Mouse (Mus musculus): ENCODE measurements around the gene Etfbkmt. TPM values are rescaled to one million over a fixed set of nuclear protein-coding genes. Genes with fewer than 3 reads are reported as not detected.
A peak's percentile ranks its signal among the peaks of the same experiment; 100 is the strongest.
"Not testable (repeated sequence)": the region's sequence is repeated elsewhere in the genome, so short reads cannot be mapped to it uniquely, and the experiment has no call there.

The Etfbkmt gene
- polyA plus RNA-seq, 1 experiment from 2014 or later = 20.5 TPM

GRCm38 (mm10) chr6:149188041-149188924 lies 48.6 kb downstream of the Etfbkmt start, which contains the start of gene Amn1:
Gene Amn1 (minus strand): TSS chr6:149188712.
- peak; percentile 100 for ATAC-seq (ENCODE audit: low FRiP score, low TSS enrichment)
- H3K9ac ChIP-seq (ENCODE audit: low read depth, low read length) = peak within 1 kb of the TSS; percentile 78
- H3K4me2 ChIP-seq (replicated peaks; ENCODE audit: low read depth, low read length) = peak within 1 kb of the TSS; percentile 71
- WGBS = under 1% methylated on average over 34 of the region's 34 CpGs
- H3K36me3 ChIP-seq (ENCODE audit: control insufficient read depth, insufficient read depth, low read length) = peaks cover 4% of the 10 kb centered on the region; the same call in 1 of the 2 replicates
- H3K4me3 ChIP-seq (ENCODE audit: low read length) = peak within 1 kb of the TSS; percentile 86
- no peaks in the 10 kb centered on the region for H3K27me3 ChIP-seq (ENCODE audit: control insufficient read depth, insufficient read depth, low read length)
- peaks cover 8% of the 10 kb centered on the region for H3K4me1 ChIP-seq (ENCODE audit: control insufficient read depth, insufficient read depth, low read length)
- H3K9me3 ChIP-seq (ENCODE audit: control insufficient read depth, low read length) = no peaks in the 10 kb centered on the region
- peak within 1 kb of the TSS; percentile 93 for H3K27ac ChIP-seq (ENCODE audit: low read depth, low read length)

- Histone ChIP-seq H3K4me2 (replicated peaks; ENCODE audit: low read depth, low read length) (peak overlapping the region; percentile 46), H3K27ac (ENCODE audit: low read depth, low read length) (peak overlapping the region; percentile 43; the same call in 1 of the 2 replicates), H3K27me3 (ENCODE audit: control insufficient read depth, insufficient read depth, low read length) (no peaks in the 10 kb centered on the region), H3K4me1 (ENCODE audit: control insufficient read depth, insufficient read depth, low read length) (peaks cover 8% of the 10 kb centered on the region), H3K36me3 (ENCODE audit: control insufficient read depth, insufficient read depth, low read length) (peaks cover under 1% of the 10 kb centered on the region; the same call in 1 of the 2 replicates), H3K4me3 (ENCODE audit: low read length) (peak overlapping the region; percentile 86), H3K9ac (ENCODE audit: low read depth, low read length) (peak overlapping the region; percentile 42; the same call in 1 of the 2 replicates), H3K9me3 (ENCODE audit: control insufficient read depth, low read length) (no peaks in the 10 kb centered on the region)
- WGBS = 34% methylated on average over 8 of the region's 8 CpGs
- ATAC-seq (ENCODE audit: low FRiP score, low TSS enrichment) = peak; percentile 77
Observed at GRCm38 (mm10) chr6:149188925-149189257, 49.2 kb downstream of the Etfbkmt start.

GRCm38 (mm10) chr6:149189340-149189922 lies 49.8 kb downstream of the Etfbkmt start:
- Histone ChIP-seq H3K4me1 (ENCODE audit: control insufficient read depth, insufficient read depth, low read length) (peaks cover 8% of the 10 kb centered on the region), H3K4me2 (replicated peaks; ENCODE audit: low read depth, low read length) (no peak overlapping the region), H3K4me3 (ENCODE audit: low read length) (no peak overlapping the region), H3K9ac (ENCODE audit: low read depth, low read length) (0 out of 2 replicates have a peak overlapping the region, but pooled peaks have one; percentile 42), H3K9me3 (ENCODE audit: control insufficient read depth, low read length) (no peaks in the 10 kb centered on the region), H3K36me3 (ENCODE audit: control insufficient read depth, insufficient read depth, low read length) (no peaks in the 10 kb centered on the region; the same call in 1 of the 2 replicates), H3K27ac (ENCODE audit: low read depth, low read length) (no peak overlapping the region), H3K27me3 (ENCODE audit: control insufficient read depth, insufficient read depth, low read length) (no peaks in the 10 kb centered on the region)
- WGBS = 94% methylated on average over 16 of the region's 16 CpGs
- no peak for ATAC-seq (ENCODE audit: low FRiP score, low TSS enrichment)

GRCm38 (mm10) chr6:149191951-149192350 lies 52.3 kb downstream of the Etfbkmt start:
- not testable (repeated sequence) for H3K9me3 ChIP-seq (ENCODE audit: control insufficient read depth, low read length); H3K27me3 ChIP-seq (ENCODE audit: control insufficient read depth, insufficient read depth, low read length); H3K36me3 ChIP-seq (ENCODE audit: control insufficient read depth, insufficient read depth, low read length); ATAC-seq (ENCODE audit: low FRiP score, low TSS enrichment); H3K9ac ChIP-seq (ENCODE audit: low read depth, low read length); H3K4me1 ChIP-seq (ENCODE audit: control insufficient read depth, insufficient read depth, low read length); H3K4me2 ChIP-seq (replicated peaks; ENCODE audit: low read depth, low read length); H3K27ac ChIP-seq (ENCODE audit: low read depth, low read length); H3K4me3 ChIP-seq (ENCODE audit: low read length)
- WGBS = 86% methylated on average over 5 of the region's 5 CpGs

GRCm38 (mm10) chr6:149193276-149193905 lies 53.7 kb downstream of the Etfbkmt start:
- H3K9ac ChIP-seq (ENCODE audit: low read depth, low read length) = no peak overlapping the region
- no peaks in the 10 kb centered on the region for H3K9me3 ChIP-seq (ENCODE audit: control insufficient read depth, low read length)
- no peak for ATAC-seq (ENCODE audit: low FRiP score, low TSS enrichment)
- no peak overlapping the region for H3K4me2 ChIP-seq (replicated peaks; ENCODE audit: low read depth, low read length)
- no peaks in the 10 kb centered on the region; the same call in 1 of the 2 replicates for H3K4me1 ChIP-seq (ENCODE audit: control insufficient read depth, insufficient read depth, low read length)
- 76% methylated on average over 5 of the region's 5 CpGs for WGBS
- no peak overlapping the region for H3K27ac ChIP-seq (ENCODE audit: low read depth, low read length)
- H3K36me3 ChIP-seq (ENCODE audit: control insufficient read depth, insufficient read depth, low read length) = no peaks in the 10 kb centered on the region
- no peaks in the 10 kb centered on the region for H3K27me3 ChIP-seq (ENCODE audit: control insufficient read depth, insufficient read depth, low read length)
- no peak overlapping the region for H3K4me3 ChIP-seq (ENCODE audit: low read length)

- no peak overlapping the region for H3K9ac ChIP-seq (ENCODE audit: low read depth, low read length)
- no peaks in the 10 kb centered on the region for H3K36me3 ChIP-seq (ENCODE audit: control insufficient read depth, insufficient read depth, low read length)
- ATAC-seq (ENCODE audit: low FRiP score, low TSS enrichment) = peak; percentile 70
- H3K4me3 ChIP-seq (ENCODE audit: low read length) = no peak overlapping the region
- H3K4me1 ChIP-seq (ENCODE audit: control insufficient read depth, insufficient read depth, low read length) = no peaks in the 10 kb centered on the region; the same call in 1 of the 2 replicates
- 55% methylated on average over 3 of the region's 3 CpGs for WGBS
- no peaks in the 10 kb centered on the region for H3K9me3 ChIP-seq (ENCODE audit: control insufficient read depth, low read length)
- H3K27ac ChIP-seq (ENCODE audit: low read depth, low read length) = peak overlapping the region; percentile 47; the same call in 1 of the 2 replicates
- H3K27me3 ChIP-seq (ENCODE audit: control insufficient read depth, insufficient read depth, low read length) = no peaks in the 10 kb centered on the region
- no peak overlapping the region for H3K4me2 ChIP-seq (replicated peaks; ENCODE audit: low read depth, low read length)
Observed at GRCm38 (mm10) chr6:149197116-149197515, 57.5 kb downstream of the Etfbkmt start.

- Histone ChIP-seq H3K4me3 (ENCODE audit: low read length) (no peak overlapping the region), H3K4me1 (ENCODE audit: control insufficient read depth, insufficient read depth, low read length) (no peaks in the 10 kb centered on the region; the same call in 1 of the 2 replicates), H3K27me3 (ENCODE audit: control insufficient read depth, insufficient read depth, low read length) (no peaks in the 10 kb centered on the region), H3K9me3 (ENCODE audit: control insufficient read depth, low read length) (no peaks in the 10 kb centered on the region), H3K27ac (ENCODE audit: low read depth, low read length) (no peak overlapping the region), H3K9ac (ENCODE audit: low read depth, low read length) (no peak overlapping the region), H3K4me2 (replicated peaks; ENCODE audit: low read depth, low read length) (no peak overlapping the region), H3K36me3 (ENCODE audit: control insufficient read depth, insufficient read depth, low read length) (no peaks in the 10 kb centered on the region)
- no peak for ATAC-seq (ENCODE audit: low FRiP score, low TSS enrichment)
Observed at GRCm38 (mm10) chr6:149198572-149198971, 58.9 kb downstream of the Etfbkmt start.
